Mouse (Mus musculus) stomach, embryonic 16.5 days (tissue): ENCODE data around the gene Clec2l. TPM values are rescaled to one million over a fixed set of nuclear protein-coding genes. Genes with fewer than 3 reads are reported as not detected.
A peak's percentile ranks its signal among the peaks of the same experiment; 100 is the strongest.

Experiments
- ATAC-seq: fragments of 200-750 bp; cut with Nextera tagmentation; 2 replicates; pipeline ENCODE4 v1.8.0; 2017; ENCODE audit warnings: moderate number of reproducible peaks, moderate TSS enrichment; ENCODE audit not compliant: insufficient read depth, low FRiP score
- H3K27ac ChIP-seq: fragments of 300-500 bp; sonication (generic); 2 replicates; pipeline ENCODE4 v1.5.1; 2014; ENCODE audit warnings: low read length
- H3K27me3 ChIP-seq: fragments of 300-500 bp; sonication (generic); 2 replicates; pipeline ENCODE4 v1.6.1; 2014; ENCODE audit warnings: low read length, control low read depth, mixed read lengths; ENCODE audit not compliant: control insufficient read depth, insufficient read depth
- H3K36me3 ChIP-seq: fragments of 300-500 bp; sonication (generic); 2 replicates; pipeline ENCODE4 v1.6.1; 2014; ENCODE audit warnings: low read length; ENCODE audit not compliant: control insufficient read depth, insufficient read depth
- H3K4me1 ChIP-seq: fragments of 300-500 bp; sonication (generic); 2 replicates; pipeline ENCODE4 v1.6.1; 2014; ENCODE audit warnings: low read length, control low read depth, mixed read lengths; ENCODE audit not compliant: control insufficient read depth, insufficient read depth
- H3K4me2 ChIP-seq: fragments of 300-500 bp; sonication (generic); 2 replicates; pipeline ENCODE4 v1.6.1; 2014; ENCODE audit warnings: low read depth, low read length, mixed read lengths
- H3K4me3 ChIP-seq: fragments of 300-500 bp; sonication (generic); replicated peaks from 2 replicates; pipeline ENCODE4 v1.5.1; 2014; ENCODE audit warnings: mild to moderate bottlenecking, low read length
- H3K9ac ChIP-seq: fragments of 300-500 bp; sonication (generic); 2 replicates; pipeline ENCODE4 v1.6.1; 2014; ENCODE audit warnings: low read length
- H3K9me3 ChIP-seq: fragments of 300-500 bp; sonication (generic); replicated peaks from 2 replicates; pipeline ENCODE4 v1.6.1; 2016; ENCODE audit warnings: low read length, control low read depth; ENCODE audit not compliant: control insufficient read depth
- WGBS: fragments of 180-500 bp; shearing (Covaris S2); extraction: QIAGEN DNeasy Blood & Tissue Kit; methylation state at CpG from one replicate; pipeline ENCODE4 v1.1.7; 2014; 5-methylcytosine and 5-hydroxymethylcytosine counted together
- polyA plus RNA-seq: library from polyadenylated mRNA; unstranded; fragments of >200 nt; fragmentation: Nextera tagmentation; extraction: Ambion mirVana; gene quantifications from 2 replicates; pipeline ENCODE4 v1.2.1, GENCODE M21; 2015

The Clec2l gene
- 0.52 and 0.70 TPM in 2 replicates for polyA plus RNA-seq

- 0 out of 2 replicates have a peak, but pooled peaks cover 2% of the 10 kb centered on the region for H3K4me1 ChIP-seq
- H3K9ac ChIP-seq, result peak within 1 kb of the TSS; percentile 74
- peak; percentile 70 for ATAC-seq
- H3K36me3 ChIP-seq, result no peaks in the 10 kb centered on the region
- WGBS, result under 1% methylated on average over 53 of the region's 84 CpGs
- H3K9me3 ChIP-seq, result no peaks in the 10 kb centered on the region
- no peak within 1 kb of the TSS for H3K27ac ChIP-seq
- peak within 1 kb of the TSS; percentile 95 for H3K4me2 ChIP-seq
- peak within 1 kb of the TSS; percentile 61 for H3K4me3 ChIP-seq
- H3K27me3 ChIP-seq, result peaks cover 21% of the 10 kb centered on the region
Observed at GRCm38 (mm10) chr6:38662714-38663615, at the start of gene Clec2l. TSS of gene Clec2l (plus strand) at chr6:38663069.

GRCm38 (mm10) chr6:38622406-38622805 is 40.5 kb upstream of the Clec2l start:
- H3K9me3 ChIP-seq, result peaks cover 4% of the 10 kb centered on the region; the same call in 1 of the 2 replicates
- H3K4me3 ChIP-seq, result no peak overlapping the region
- no peaks in the 10 kb centered on the region for H3K4me1 ChIP-seq
- no peak overlapping the region for H3K27ac ChIP-seq
- ATAC-seq, result no peak
- no peak overlapping the region for H3K9ac ChIP-seq
- peaks cover 21% of the 10 kb centered on the region for H3K36me3 ChIP-seq
- 83% methylated on average over 1 of the region's 1 CpGs for WGBS
- no peak overlapping the region for H3K4me2 ChIP-seq
- no peaks in the 10 kb centered on the region for H3K27me3 ChIP-seq

- WGBS, result 59% methylated on average over 2 of the region's 2 CpGs
- H3K4me3 ChIP-seq, result no peak overlapping the region
- H3K27me3 ChIP-seq, result no peaks in the 10 kb centered on the region
- no peaks in the 10 kb centered on the region for H3K4me1 ChIP-seq
- ATAC-seq, result no peak
- no peaks in the 10 kb centered on the region; the same call in 1 of the 2 replicates for H3K9me3 ChIP-seq
- no peak overlapping the region for H3K9ac ChIP-seq
- no peak overlapping the region for H3K4me2 ChIP-seq
- peaks cover 12% of the 10 kb centered on the region for H3K36me3 ChIP-seq
- H3K27ac ChIP-seq, result no peak overlapping the region
Observed at GRCm38 (mm10) chr6:38623457-38623856, 39.4 kb upstream of the Clec2l start.

GRCm38 (mm10) chr6:38624439-38624838 is 38.4 kb upstream of the Clec2l start:
- Histone ChIP-seq H3K9ac (no peak overlapping the region), H3K9me3 (no peaks in the 10 kb centered on the region), H3K36me3 (peaks cover 7% of the 10 kb centered on the region; the same call in 1 of the 2 replicates), H3K27me3 (no peaks in the 10 kb centered on the region), H3K4me1 (no peaks in the 10 kb centered on the region), H3K27ac (no peak overlapping the region), H3K4me3 (no peak overlapping the region), H3K4me2 (no peak overlapping the region)
- ATAC-seq, result no peak
- WGBS, result 57% methylated on average over 1 of the region's 1 CpGs

GRCm38 (mm10) chr6:38626086-38626485 is 36.8 kb upstream of the Clec2l start:
- Histone ChIP-seq H3K9me3 (no peaks in the 10 kb centered on the region), H3K9ac (no peak overlapping the region), H3K4me1 (no peaks in the 10 kb centered on the region), H3K36me3 (0 out of 2 replicates have a peak, but pooled peaks cover 7% of the 10 kb centered on the region), H3K4me2 (no peak overlapping the region), H3K27me3 (no peaks in the 10 kb centered on the region), H3K27ac (no peak overlapping the region), H3K4me3 (no peak overlapping the region)
- ATAC-seq, result no peak
- 97% methylated on average over 5 of the region's 5 CpGs for WGBS

GRCm38 (mm10) chr6:38627081-38627480 is 35.8 kb upstream of the Clec2l start:
- Histone ChIP-seq H3K4me2 (no peak overlapping the region), H3K4me1 (no peaks in the 10 kb centered on the region), H3K36me3 (0 out of 2 replicates have a peak, but pooled peaks cover 7% of the 10 kb centered on the region), H3K9ac (no peak overlapping the region), H3K9me3 (no peaks in the 10 kb centered on the region), H3K27me3 (no peaks in the 10 kb centered on the region), H3K27ac (no peak overlapping the region), H3K4me3 (no peak overlapping the region)
- ATAC-seq, result no peak
- 85% methylated on average over 4 of the region's 4 CpGs for WGBS

GRCm38 (mm10) chr6:38627486-38627885 is 35.4 kb upstream of the Clec2l start:
- no peak for ATAC-seq
- H3K4me2 ChIP-seq, result no peak overlapping the region
- WGBS, result 72% methylated on average over 4 of the region's 4 CpGs
- no peaks in the 10 kb centered on the region for H3K27me3 ChIP-seq
- H3K27ac ChIP-seq, result no peak overlapping the region
- no peak overlapping the region for H3K4me3 ChIP-seq
- H3K9me3 ChIP-seq, result no peaks in the 10 kb centered on the region
- 0 out of 2 replicates have a peak, but pooled peaks cover 7% of the 10 kb centered on the region for H3K36me3 ChIP-seq
- H3K9ac ChIP-seq, result no peak overlapping the region
- H3K4me1 ChIP-seq, result no peaks in the 10 kb centered on the region

GRCm38 (mm10) chr6:38629556-38629955 is 33.3 kb upstream of the Clec2l start:
- no peak overlapping the region for H3K27ac ChIP-seq
- H3K9ac ChIP-seq, result no peak overlapping the region
- H3K4me2 ChIP-seq, result no peak overlapping the region
- ATAC-seq, result no peak
- no peak overlapping the region for H3K4me3 ChIP-seq
- H3K27me3 ChIP-seq, result peaks cover 12% of the 10 kb centered on the region
- WGBS, result 82% methylated on average over 1 of the region's 1 CpGs
- no peaks in the 10 kb centered on the region for H3K9me3 ChIP-seq
- H3K4me1 ChIP-seq, result no peaks in the 10 kb centered on the region
- 0 out of 2 replicates have a peak, but pooled peaks cover 1% of the 10 kb centered on the region for H3K36me3 ChIP-seq

- H3K9me3 ChIP-seq, result no peaks in the 10 kb centered on the region
- ATAC-seq, result no peak
- no peak overlapping the region for H3K9ac ChIP-seq
- no peak overlapping the region for H3K4me2 ChIP-seq
- peaks cover 10% of the 10 kb centered on the region; the same call in 1 of the 2 replicates for H3K4me1 ChIP-seq
- peaks cover 33% of the 10 kb centered on the region for H3K27me3 ChIP-seq
- no peak overlapping the region for H3K27ac ChIP-seq
- 89% methylated on average over 2 of the region's 2 CpGs for WGBS
- H3K36me3 ChIP-seq, result no peaks in the 10 kb centered on the region
- H3K4me3 ChIP-seq, result no peak overlapping the region
Observed at GRCm38 (mm10) chr6:38632826-38633225, 30.0 kb upstream of the Clec2l start.
